Mouse (Mus musculus) activated CD4-positive, CD25-positive, alpha-beta regulatory T cell, adult 9 weeks (primary cell): ENCODE data around the gene Olfr507. TPM values are rescaled to one million over a fixed set of nuclear protein-coding genes. Genes with fewer than 3 reads are reported as not detected.

Source experiments
- polyA plus RNA-seq: library from polyadenylated mRNA; unstranded; fragments of 100-300 nt; shearing (Covaris generic); gene quantifications from one replicate; pipeline ENCODE4 v1.2.1, GENCODE M21; 2017

The Olfr507 gene
- not detected for polyA plus RNA-seq

GRCm38 (mm10) chr7:108621514-108621913 is at the start of gene Olfr507:
Olfr507 (plus strand) TSS chr7:108621814.

GRCm38 (mm10) chr7:108610487-108610886 is 11.1 kb upstream of the Olfr507 start, which contains the start of gene Olfr506:
Olfr506 (plus strand) TSS chr7:108610787.

GRCm38 (mm10) chr7:108629694-108630093 is 8.1 kb downstream of the Olfr507 start, which contains the start of gene Olfr508:
Olfr508 (plus strand) TSS chr7:108629994.

GRCm38 (mm10) chr7:108651806-108652205 is 30.2 kb downstream of the Olfr507 start, which contains the start of gene Olfr509:
Olfr509 (minus strand) TSS chr7:108651906.

GRCm38 (mm10) chr7:108666118-108666517 is 44.5 kb downstream of the Olfr507 start, which contains the start of gene Olfr510:
Olfr510 (plus strand) TSS chr7:108666418.

Other genes with a start within 250 kb of the Olfr507 start
- not detected for gene Olfr495, start 228.6 kb upstream of the Olfr507 start, polyA plus RNA-seq
- not detected for gene Olfr497, start 201.4 kb upstream of the Olfr507 start, polyA plus RNA-seq
- gene Olfr498, start 156.5 kb upstream of the Olfr507 start, polyA plus RNA-seq, result not detected
- gene Olfr502, start 96.7 kb upstream of the Olfr507 start, polyA plus RNA-seq, result not detected
- not detected for gene Olfr503, start 77.3 kb upstream of the Olfr507 start, polyA plus RNA-seq
- gene Olfr504, start 56.0 kb upstream of the Olfr507 start, polyA plus RNA-seq, result not detected
- not detected for gene Olfr506, start 11.0 kb upstream of the Olfr507 start, polyA plus RNA-seq
- gene Olfr508, start 8.2 kb downstream of the Olfr507 start, polyA plus RNA-seq, result 0.22 TPM
- gene Olfr509, start 30.1 kb downstream of the Olfr507 start, polyA plus RNA-seq, result not detected
- not detected for gene Olfr510, start 44.6 kb downstream of the Olfr507 start, polyA plus RNA-seq
- gene Olfr512, start 91.5 kb downstream of the Olfr507 start, polyA plus RNA-seq, result not detected
- not detected for gene Olfr513, start 129.2 kb downstream of the Olfr507 start, polyA plus RNA-seq
- not detected for gene Olfr514, start 204.2 kb downstream of the Olfr507 start, polyA plus RNA-seq
- gene Olfr516, start 228.7 kb downstream of the Olfr507 start, polyA plus RNA-seq, result not detected